Mouse (Mus musculus): ENCODE measurements around the gene C1qbp. TPM values are rescaled to one million over a fixed set of nuclear protein-coding genes. Genes with fewer than 3 reads are reported as not detected.

Gene C1qbp
- total RNA-seq, 2 experiments from 2014 or later, result 218 to 234 TPM

Other genes with a start within 250 kb of the C1qbp start
- 1 to 10 TPM; 7.7 to 7.8 TPM for gene Zfp3, start 218.8 kb downstream of the C1qbp start, total RNA-seq (2021)
- gene Scimp, start 170.4 kb downstream of the C1qbp start, total RNA-seq (2021), result under 1 TPM; 0.55 to 0.64 TPM
- gene Rabep1, start 138.2 kb downstream of the C1qbp start, total RNA-seq (2021), result 10 to 100 TPM; 35.8 to 36.8 TPM
- gene Nup88, start 13.1 kb downstream of the C1qbp start, total RNA-seq (2021), result 10 to 100 TPM; 47.0 TPM
- gene Rpain, start 12.8 kb downstream of the C1qbp start, total RNA-seq (2021), result 10 to 100 TPM; 15.2 to 15.7 TPM
- gene Dhx33, start 21.4 kb upstream of the C1qbp start, total RNA-seq (2021), result 1 to 10 TPM; 8.1 to 9.3 TPM
- gene Mis12, start 36.6 kb upstream of the C1qbp start, total RNA-seq (2021), result 1 to 10 TPM; 6.2 to 7.1 TPM
- 10 to 100 TPM; 34.8 to 35.6 TPM for gene Derl2, start 36.8 kb upstream of the C1qbp start, total RNA-seq (2021)
- gene 6330403K07Rik, start 50.5 kb upstream of the C1qbp start, total RNA-seq (2021), result under 1 TPM; 0.49 to 0.75 TPM
- gene Nlrp1a, start 161.7 kb upstream of the C1qbp start, total RNA-seq (2021), result 1 to 10 TPM in 1 of 2 experiments, under 1 TPM in 1; 0.95 to 1.1 TPM
- under 1 TPM; 0.10 to 0.20 TPM for gene Nlrp1b, start 247.7 kb upstream of the C1qbp start, total RNA-seq (2021)